Mouse (Mus musculus) telencephalon, adult 2 months (tissue): ENCODE results near the gene Sema3e.

Source experiments
- DNase-seq: peaks from one replicate; pipeline ENCODE4 v3.0.0-alpha.2; 2011; ENCODE audit warnings: low read depth, low spot score

Sema3e gene

GRCm38 (mm10) chr5:14025205-14026124, at the start of gene Sema3e:
Gene Sema3e, plus strand, starts transcription at chr5:14025276.
- no peak for DNase-seq

GRCm38 (mm10) chr5:13977576-13977975, 47.5 kb upstream of the Sema3e start:
- no peak for DNase-seq

GRCm38 (mm10) chr5:13979156-13979555, 45.9 kb upstream of the Sema3e start:
- DNase-seq: no peak

- no peak for DNase-seq
These were observed 42.5 kb upstream of the Sema3e start for GRCm38 (mm10) chr5:13982417-13983054.

GRCm38 (mm10) chr5:13983608-13984007, 41.5 kb upstream of the Sema3e start:
- DNase-seq: no peak

- DNase-seq: no peak
These were observed 39.4 kb upstream of the Sema3e start for GRCm38 (mm10) chr5:13985669-13986068.

GRCm38 (mm10) chr5:13987123-13987522, 38.0 kb upstream of the Sema3e start:
- no peak for DNase-seq

- DNase-seq: no peak
These were observed 37.1 kb upstream of the Sema3e start for GRCm38 (mm10) chr5:13988023-13988422.

- DNase-seq: no peak
These were observed 32.2 kb upstream of the Sema3e start for GRCm38 (mm10) chr5:13992734-13993396.

GRCm38 (mm10) chr5:14028341-14028740, 3.3 kb downstream of the Sema3e start:
- no peak for DNase-seq

GRCm38 (mm10) chr5:14030796-14031195, 5.7 kb downstream of the Sema3e start:
- no peak for DNase-seq

GRCm38 (mm10) chr5:14032056-14032455, 7.0 kb downstream of the Sema3e start:
- no peak for DNase-seq

- no peak for DNase-seq
These were observed 8.2 kb downstream of the Sema3e start for GRCm38 (mm10) chr5:14033302-14033701.

GRCm38 (mm10) chr5:14038813-14039496, 13.9 kb downstream of the Sema3e start:
- no peak for DNase-seq

- no peak for DNase-seq
These were observed 15.1 kb downstream of the Sema3e start for GRCm38 (mm10) chr5:14040208-14040607.

GRCm38 (mm10) chr5:14043116-14043515, 18.0 kb downstream of the Sema3e start:
- no peak for DNase-seq

GRCm38 (mm10) chr5:14043983-14044382, 18.9 kb downstream of the Sema3e start:
- no peak for DNase-seq

GRCm38 (mm10) chr5:14048660-14049059, 23.6 kb downstream of the Sema3e start:
- no peak for DNase-seq

GRCm38 (mm10) chr5:14054472-14054871, 29.4 kb downstream of the Sema3e start:
- DNase-seq: no peak

- no peak for DNase-seq
These were observed 34.9 kb downstream of the Sema3e start for GRCm38 (mm10) chr5:14059895-14060553.

- DNase-seq: no peak
These were observed 37.9 kb downstream of the Sema3e start for GRCm38 (mm10) chr5:14062918-14063481.
